Mouse (Mus musculus) megakaryocyte, embryonic 14.5 days (primary cell): ENCODE measurements around the gene Gm28044. TPM values are rescaled to one million over a fixed set of nuclear protein-coding genes. Genes with fewer than 3 reads are reported as not detected.
"Not testable (repeated sequence)": the region's sequence is repeated elsewhere in the genome, so short reads cannot be mapped to it uniquely, and the experiment has no call there.

Experiments used
- H3K27me3 ChIP-seq: replicated peaks from 2 replicates; pipeline ENCODE3; 2012; ENCODE audit warnings: inconsistent platforms
- H3K36me3 ChIP-seq: replicated peaks from 2 replicates; pipeline ENCODE3; 2012; ENCODE audit warnings: low read length, inconsistent platforms, mixed read lengths
- H3K4me1 ChIP-seq: 2 replicates; pipeline ENCODE4 v1.6.1; 2012; ENCODE audit warnings: inconsistent platforms
- H3K4me3 ChIP-seq: replicated peaks from 2 replicates; pipeline ENCODE3; 2012; ENCODE audit warnings: moderate library complexity, mild to moderate bottlenecking, inconsistent platforms
- H3K9me3 ChIP-seq: 2 replicates; pipeline ENCODE4 v1.6.1; 2012; ENCODE audit warnings: inconsistent platforms
- FLI1 ChIP-seq: IDR thresholded peaks from 2 replicates; pipeline ENCODE4 v1.6.1; 2012; ENCODE audit warnings: low read length, inconsistent platforms, mixed read lengths
- GATA1 ChIP-seq: IDR thresholded peaks from 3 replicates; pipeline ENCODE4 v1.6.1; 2012; ENCODE audit warnings: mixed read lengths, low read length, inconsistent platforms, borderline replicate concordance
- polyA plus RNA-seq: library from polyadenylated mRNA; stranded (reverse); fragments of >175 nt; gene quantifications from 2 replicates; pipeline ENCODE4 v1.2.3, GENCODE M21; 2012; ENCODE audit warnings: low replicate concordance; ENCODE audit not compliant: insufficient read depth

The Gm28044 gene
- polyA plus RNA-seq = not detected in 2 replicates

GRCm38 (mm10) chr13:67360131-67360744 is at the start of gene Gm28044, which contains the start of gene Zfp953:
TSS of gene Gm28044 (minus strand) at chr13:67360536.
TSS of gene Zfp953 (minus strand) at chr13:67360605.
- Histone ChIP-seq H3K36me3 (no peaks in the 10 kb centered on the region), H3K4me3 (peak within 1 kb of the TSS; percentile 93), H3K9me3 (no peaks in the 10 kb centered on the region), H3K27me3 (no peaks in the 10 kb centered on the region), H3K4me1 (peaks cover 14% of the 10 kb centered on the region)
- TF ChIP-seq GATA1 (no peak), FLI1 (no peak)

DNA sequence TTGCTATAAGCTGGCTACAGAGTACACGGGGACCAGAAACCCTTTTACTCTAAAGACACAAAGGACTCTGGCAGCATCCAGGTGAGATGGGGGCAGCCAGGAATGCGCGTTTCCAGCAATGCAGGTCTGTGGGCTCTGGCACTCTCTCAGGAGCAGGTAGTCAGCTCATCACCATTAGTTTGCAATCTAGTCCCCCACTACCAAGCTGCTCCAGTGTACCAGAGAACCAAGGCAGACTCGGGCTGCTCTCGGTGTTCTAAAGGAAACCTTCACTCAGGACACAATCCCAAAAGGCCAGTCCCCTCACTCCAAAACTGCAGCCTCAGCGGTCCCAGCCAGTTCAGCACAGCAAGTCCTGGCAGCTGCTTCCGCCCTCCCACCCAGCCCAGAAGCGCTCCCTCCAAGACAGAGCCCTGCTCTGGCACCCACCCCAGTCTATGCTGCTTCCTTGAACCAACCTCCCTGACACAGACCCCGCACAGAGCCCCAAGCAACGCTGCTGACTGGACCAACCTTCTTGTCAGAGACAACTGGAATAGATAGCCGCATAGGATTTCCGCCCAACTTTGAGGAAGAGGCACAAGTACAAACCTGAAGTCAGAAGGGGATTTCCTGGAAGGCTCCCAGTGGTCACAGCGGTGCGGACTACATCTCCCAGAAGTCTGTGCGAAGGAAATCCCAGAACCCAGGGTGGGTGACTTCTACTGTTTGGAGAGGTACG is 39.0 kb upstream of the Gm28044 start, which contains the start of gene Zfp429:
Gene Zfp429 (minus strand): TSS at position 637 of the 721 bp plus-strand sequence.
- H3K36me3 ChIP-seq, H3K9me3 ChIP-seq, H3K27me3 ChIP-seq: not testable (repeated sequence)
- Histone ChIP-seq H3K4me3 (peak within 1 kb of the TSS; percentile 90), H3K4me1 (peaks cover 12% of the 10 kb centered on the region; the same call in 1 of the 2 replicates)

DNA sequence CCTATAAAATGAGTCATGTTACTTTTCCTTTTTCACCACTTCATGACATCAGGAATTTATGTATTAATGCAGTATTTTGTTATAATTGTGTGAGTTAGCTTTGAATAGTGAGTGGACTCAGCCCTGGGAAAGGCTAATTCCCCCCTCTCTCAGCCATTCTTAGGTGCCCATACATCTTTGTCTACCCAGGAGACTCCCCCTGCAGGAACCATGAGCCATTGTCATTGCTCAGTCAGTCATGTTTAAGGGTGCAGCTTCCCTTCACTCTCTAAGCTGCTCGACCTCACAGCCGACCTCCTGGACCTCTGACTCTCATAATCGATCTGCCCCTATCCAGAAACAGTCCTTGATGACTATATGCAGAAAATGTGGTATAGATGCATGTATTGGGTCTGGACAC is 15.9 kb upstream of the Gm28044 start:
- H3K9me3 ChIP-seq, H3K4me1 ChIP-seq, H3K4me3 ChIP-seq, H3K36me3 ChIP-seq, H3K27me3 ChIP-seq: not testable (repeated sequence)

GRCm38 (mm10) chr13:67375050-67375911 is 14.9 kb upstream of the Gm28044 start, which contains the start of the genes Gm28041 and Zfp456:
TSS of gene Gm28041 (minus strand) at chr13:67375733.
TSS of gene Zfp456 (minus strand) at chr13:67375810.
- H3K9me3 ChIP-seq, H3K27me3 ChIP-seq, H3K36me3 ChIP-seq, H3K4me1 ChIP-seq: not testable (repeated sequence)
- H3K4me3 ChIP-seq = peak within 1 kb of the TSS; percentile 93

- Histone ChIP-seq H3K4me1 (no peaks in the 10 kb centered on the region; the same call in 1 of the 2 replicates), H3K4me3 (no peak overlapping the region), H3K27me3 (no peaks in the 10 kb centered on the region), H3K9me3 (no peaks in the 10 kb centered on the region), H3K36me3 (peaks cover 6% of the 10 kb centered on the region)
- TF ChIP-seq GATA1 = no peak
- no peak for TF ChIP-seq FLI1
Observed at GRCm38 (mm10) chr13:67351854-67352253, 8.5 kb downstream of the Gm28044 start.

- no peak overlapping the region for H3K4me3 ChIP-seq
- no peaks in the 10 kb centered on the region for H3K9me3 ChIP-seq
- no peaks in the 10 kb centered on the region for H3K27me3 ChIP-seq
- peaks cover 50% of the 10 kb centered on the region for H3K36me3 ChIP-seq
- TF ChIP-seq FLI1 (no peak), GATA1 (no peak)
- no peaks in the 10 kb centered on the region; the same call in 1 of the 2 replicates for H3K4me1 ChIP-seq
Observed at GRCm38 (mm10) chr13:67343422-67343821, 16.9 kb downstream of the Gm28044 start.

DNA sequence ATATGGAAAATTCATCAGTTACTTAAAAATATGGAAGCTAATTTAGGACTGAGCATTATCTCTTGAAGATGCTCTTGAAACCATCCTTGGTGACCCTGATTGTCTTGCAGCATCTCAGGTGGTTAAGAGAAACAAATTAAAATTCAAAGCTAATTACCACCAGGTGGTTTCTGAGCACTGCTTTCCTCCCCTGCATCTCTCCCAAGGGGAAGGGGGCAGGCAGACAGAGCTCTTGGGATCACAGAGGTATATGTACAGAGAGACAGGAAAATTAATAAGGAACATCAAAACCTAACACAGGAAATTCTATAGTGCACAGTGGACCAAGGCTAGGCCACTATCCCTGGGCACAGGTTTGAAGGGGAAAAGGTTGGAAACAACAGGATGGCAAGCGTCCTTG is 27.5 kb downstream of the Gm28044 start:
- H3K4me1 ChIP-seq = peaks cover 13% of the 10 kb centered on the region
- H3K36me3 ChIP-seq = peaks cover 13% of the 10 kb centered on the region
- TF ChIP-seq GATA1 (no peak), FLI1 (no peak)
- H3K4me3 ChIP-seq = peak overlapping the region; percentile 89
- H3K27me3 ChIP-seq = no peaks in the 10 kb centered on the region
- no peaks in the 10 kb centered on the region for H3K9me3 ChIP-seq

DNA sequence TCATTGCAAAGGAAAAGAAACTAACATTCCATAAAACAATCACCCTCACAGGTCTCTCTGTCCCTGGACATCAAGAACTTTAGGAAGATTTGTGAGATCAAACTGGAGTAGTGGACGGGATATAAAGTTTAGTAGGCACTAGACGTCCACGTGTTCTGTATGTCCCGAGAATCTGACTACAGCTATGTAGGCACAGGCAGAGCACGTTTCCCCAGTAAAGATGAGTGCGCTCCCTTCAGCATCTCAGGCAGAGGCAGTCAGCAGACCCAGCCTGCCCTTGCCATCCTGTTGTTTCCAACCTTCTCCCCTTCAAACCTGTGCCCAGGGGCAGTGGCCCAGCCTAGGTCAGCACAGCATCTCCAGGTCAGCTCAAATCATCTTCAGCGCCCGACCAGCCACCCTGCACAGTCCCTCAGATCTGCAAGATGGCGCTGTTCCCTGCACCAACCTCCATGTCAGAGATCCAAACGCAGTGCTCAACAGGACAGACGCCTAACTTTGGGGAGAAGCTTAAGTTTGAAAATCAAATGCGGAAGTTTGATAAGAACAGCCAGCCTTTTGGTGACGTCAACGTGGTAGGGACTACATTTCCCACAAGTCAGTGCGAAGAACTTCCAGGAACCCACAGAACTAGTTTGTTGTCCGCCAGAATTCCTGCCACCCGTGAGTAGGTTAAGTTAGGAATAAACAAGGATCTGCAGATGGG is 28.2 kb downstream of the Gm28044 start, which contains the start of gene Zfp595:
Gene Zfp595 (minus strand): TSS at position 552 of the 706 bp plus-strand sequence.
- Histone ChIP-seq H3K36me3 (peaks cover 13% of the 10 kb centered on the region), H3K27me3 (no peaks in the 10 kb centered on the region), H3K4me3 (peak within 1 kb of the TSS; percentile 89), H3K4me1 (peaks cover 13% of the 10 kb centered on the region), H3K9me3 (no peaks in the 10 kb centered on the region)
- TF ChIP-seq GATA1 (no peak; the same call in 2 of the 3 replicates), FLI1 (no peak)

- H3K9me3 ChIP-seq = peaks cover 3% of the 10 kb centered on the region; the same call in 1 of the 2 replicates
- TF ChIP-seq FLI1 (no peak), GATA1 (no peak)
- H3K27me3 ChIP-seq = no peaks in the 10 kb centered on the region
- peaks cover 3% of the 10 kb centered on the region for H3K36me3 ChIP-seq
- H3K4me1 ChIP-seq = peaks cover 18% of the 10 kb centered on the region
- H3K4me3 ChIP-seq = peak overlapping the region; percentile 92
Observed at GRCm38 (mm10) chr13:67306718-67307117, 53.6 kb downstream of the Gm28044 start.
